Mouse (Mus musculus): Measurements from ENCODE around the gene Kbtbd6. TPM values are rescaled to one million over a fixed set of nuclear protein-coding genes. Genes with fewer than 3 reads are reported as not detected.

The Kbtbd6 gene
- total and polyA plus RNA-seq, 3 experiments = 0.12 TPM; not detected in 2

- no peak for TF ChIP-seq ZKSCAN1 (IDR thresholded peaks at IDR 0.05; ENCODE audit: borderline replicate concordance, low read depth, low read length)
- TF ChIP-seq IRF4 (IDR thresholded peaks at IDR 0.05; ENCODE audit: low read depth, low read length) = peak; percentile 49
- TF ChIP-seq CTCF (conservative IDR thresholded peaks at IDR 0.05 in 1 of 2, IDR thresholded peaks at IDR 0.05 in 1 of 2; ENCODE audit: low read depth in 2 of 2, low read length in 2 of 2) = 0 out of 4 replicates have a peak, but pooled peaks of 1 of the 2 experiments have one; percentile 1
- peak; percentile 19; the same call in 1 of the 2 replicates for TF ChIP-seq ELF1 (IDR thresholded peaks at IDR 0.05; ENCODE audit: low read depth, low read length)
- TF ChIP-seq HCFC1 (IDR thresholded peaks at IDR 0.05; ENCODE audit: low read depth, low read length) = peak; percentile 77
- TF ChIP-seq MAFK (IDR thresholded peaks at IDR 0.05; ENCODE audit: insufficient replicate concordance, low read length) = no peak
- no peak for TF ChIP-seq EP300 (IDR thresholded peaks at IDR 0.05; ENCODE audit: low read length)
- no peak for TF ChIP-seq USF2 (conservative IDR thresholded peaks at IDR 0.05; ENCODE audit: low read depth, low read length)
- TF ChIP-seq POLR2AphosphoS2 (IDR thresholded peaks at IDR 0.05; ENCODE audit: low read depth, low read length) = peak; percentile 61; the same call in 1 of the 2 replicates
- no peak for TF ChIP-seq SMC3 (IDR thresholded peaks at IDR 0.05; ENCODE audit: low read depth, low read length)
- TF ChIP-seq GABPA (IDR thresholded peaks at IDR 0.05; ENCODE audit: insufficient replicate concordance, low read depth, low read length) = no peak
- TF ChIP-seq MEF2A (IDR thresholded peaks at IDR 0.05; ENCODE audit: borderline replicate concordance, low read depth, low read length) = no peak; the same call in 1 of the 2 replicates
- TF ChIP-seq UBTF (IDR thresholded peaks at IDR 0.05; ENCODE audit: low read depth, low read length) = peak; percentile 100
These were observed 29.1 kb downstream of the Kbtbd6 start, which contains the start of gene Elf1 (continued) for GRCm38 (mm10) chr14:79480624-79481338.

- Histone ChIP-seq H3K79me2 (replicated peaks; ENCODE audit: control insufficient read depth, extremely low read depth, insufficient read depth, poor library complexity, severe bottlenecking) (peaks cover 12% of the 10 kb centered on the region), H3K27ac (ENCODE audit: insufficient read depth, low read depth) (peak within 1 kb of the TSS; percentile 86), H3K9ac (ENCODE audit: insufficient read depth, low read depth) (peak within 1 kb of the TSS; percentile 87), H3K4me1 (ENCODE audit: control insufficient read depth in 1 of 2, insufficient read depth in 2 of 2) (peaks cover 6 to 21% of the 10 kb centered on the region in 2 experiments), H3K4me2 (ENCODE audit: insufficient read depth, low read depth, poor library complexity, severe bottlenecking) (peak within 1 kb of the TSS; percentile 73), H3K36me3 (replicated peaks in 1 of 2; ENCODE audit: control insufficient read depth in 1 of 2, insufficient read depth in 1 of 2, low read length in 1 of 2) (peaks cover 9 to 20% of the 10 kb centered on the region in 2 experiments), H3K27me3 (replicated peaks) (no peaks in the 10 kb centered on the region), H3K9me3 (replicated peaks; ENCODE audit: low read length) (no peaks in the 10 kb centered on the region), H3K4me3 (replicated peaks in 1 of 3; ENCODE audit: low read depth in 2 of 3, low read length in 2 of 3, poor library complexity in 1 of 3) (peak within 1 kb of the TSS; percentile 83 to 95 (median 86))
- dilution Hi-C loops (cut with MboI; ENCODE audit: extremely low pct_ligation_motif_present, extremely low pct_unique_long_range_greater_than_20kb, low sequenced_read_pairs) = no loop called here
- in situ Hi-C loops (cut with MboI; ENCODE audit: low pct_ligation_motif_present, low pct_unique_long_range_greater_than_20kb, low sequenced_read_pairs) = no loop called here
- TF ChIP-seq MEF2A (IDR thresholded peaks at IDR 0.05; ENCODE audit: borderline replicate concordance, low read depth, low read length) (no peak; the same call in 1 of the 2 replicates), ETS1 (conservative IDR thresholded peaks at IDR 0.05; ENCODE audit: low read depth, low read length) (peak; percentile 14; the same call in 1 of the 2 replicates), KAT2A (IDR thresholded peaks at IDR 0.05; ENCODE audit: insufficient replicate concordance, low read length) (peak; percentile 76; the same call in 1 of the 2 replicates), ZKSCAN1 (IDR thresholded peaks at IDR 0.05; ENCODE audit: borderline replicate concordance, low read depth, low read length) (no peak), MAFK (IDR thresholded peaks at IDR 0.05; ENCODE audit: insufficient replicate concordance, low read length) (peak; percentile 95), NRF1 (IDR thresholded peaks at IDR 0.05; ENCODE audit: low read depth, low read length) (peak; percentile 67), ZC3H11A (IDR thresholded peaks at IDR 0.05; ENCODE audit: low read depth, low read length) (no peak), MXI1 (IDR thresholded peaks at IDR 0.05; ENCODE audit: low read depth, low read length) (no peak), TBP (conservative IDR thresholded peaks at IDR 0.05; ENCODE audit: low read depth, low read length) (peak; percentile 99), IRF4 (IDR thresholded peaks at IDR 0.05; ENCODE audit: low read depth, low read length) (peak; percentile 56), BHLHE40 (IDR thresholded peaks at IDR 0.05; ENCODE audit: low read depth, low read length) (0 out of 2 replicates have a peak, but pooled peaks have one; percentile 33), UBTF (IDR thresholded peaks at IDR 0.05; ENCODE audit: low read depth, low read length) (peak; percentile 96), HCFC1 (IDR thresholded peaks at IDR 0.05; ENCODE audit: low read depth, low read length) (no peak; the same call in 1 of the 2 replicates), ELF1 (IDR thresholded peaks at IDR 0.05; ENCODE audit: low read depth, low read length) (peak; percentile 96), POLR2A (IDR thresholded peaks at IDR 0.05; ENCODE audit: low read depth, low read length) (peak; percentile 37; the same call in 1 of the 2 replicates), MAX (IDR thresholded peaks at IDR 0.05; ENCODE audit: low read length) (peak; percentile 20; the same call in 1 of the 2 replicates), CHD2 (IDR thresholded peaks at IDR 0.05; ENCODE audit: low read length) (0 out of 2 replicates have a peak, but pooled peaks have one; percentile 41), TCF12 (IDR thresholded peaks at IDR 0.05; ENCODE audit: low read depth, low read length) (no peak), MAZ (IDR thresholded peaks at IDR 0.05; ENCODE audit: low read depth, low read length) (0 out of 2 replicates have a peak, but pooled peaks have one; percentile 3)
- peak; percentile 89 for DNase-seq (ENCODE audit: extremely low read depth)
These were observed 29.9 kb downstream of the Kbtbd6 start, which contains the start of gene Wbp4 for GRCm38 (mm10) chr14:79481339-79482151. Gene Wbp4, minus strand, starts transcription at chr14:79481520.

All from CH12.LX (cell line).